Mouse (Mus musculus) stomach, embryonic 14.5 days (tissue): ENCODE data around the gene Rab27a. TPM values are rescaled to one million over a fixed set of nuclear protein-coding genes. Genes with fewer than 3 reads are reported as not detected.

Experiments used
- ATAC-seq: fragments of 200-750 bp; cut with Nextera tagmentation; 2 replicates; pipeline ENCODE4 v1.8.0; 2017; ENCODE audit warnings: low read depth, moderate TSS enrichment; ENCODE audit not compliant: insufficient number of reproducible peaks, insufficient read depth, low FRiP score
- H3K27ac ChIP-seq: fragments of 300-500 bp; sonication (generic); 2 replicates; pipeline ENCODE4 v1.5.1; 2014; ENCODE audit warnings: mild to moderate bottlenecking, low read length, moderate library complexity, mixed read lengths
- H3K27me3 ChIP-seq: fragments of 300-500 bp; sonication (generic); 2 replicates; pipeline ENCODE4 v1.6.1; 2014; ENCODE audit warnings: low read length, control low read depth, mixed read lengths; ENCODE audit not compliant: control insufficient read depth, insufficient read depth
- H3K36me3 ChIP-seq: fragments of 300-500 bp; sonication (generic); 2 replicates; pipeline ENCODE4 v1.6.1; 2014; ENCODE audit warnings: mild to moderate bottlenecking, control low read depth, low read length, moderate library complexity, mixed read lengths; ENCODE audit not compliant: control insufficient read depth, insufficient read depth
- H3K4me1 ChIP-seq: fragments of 300-500 bp; sonication (generic); 2 replicates; pipeline ENCODE4 v1.6.1; 2014; ENCODE audit warnings: low read length, control low read depth, mixed read lengths; ENCODE audit not compliant: control insufficient read depth, insufficient read depth
- H3K4me2 ChIP-seq: fragments of 300-500 bp; sonication (generic); replicated peaks from 2 replicates; pipeline ENCODE4 v1.6.1; 2014; ENCODE audit warnings: low read depth, low read length, control low read depth
- H3K4me3 ChIP-seq: fragments of 300-500 bp; sonication (generic); 2 replicates; pipeline ENCODE4 v1.5.1; 2014; ENCODE audit warnings: low read depth, low read length, control low read depth
- H3K9ac ChIP-seq: fragments of 300-500 bp; sonication (generic); replicated peaks from 2 replicates; pipeline ENCODE4 v1.6.1; 2014; ENCODE audit warnings: low read depth, mild to moderate bottlenecking, control low read depth, low read length, moderate library complexity, mixed read lengths
- H3K9me3 ChIP-seq: fragments of 300-500 bp; sonication (generic); 2 replicates; pipeline ENCODE4 v1.6.1; 2016; ENCODE audit warnings: low read depth, low read length, control low read depth; ENCODE audit not compliant: control insufficient read depth
- WGBS: fragments of 180-500 bp; shearing (Covaris S2); extraction: QIAGEN DNeasy Blood & Tissue Kit; methylation state at CpG from one replicate; pipeline ENCODE4 v1.1.7; 2014; 5-methylcytosine and 5-hydroxymethylcytosine counted together
- microRNA-seq: library from miRNA; unstranded; fragments of <30 nt; microRNA quantifications from one replicate; pipeline ENCODE4, GENCODE M21; 2016
- polyA plus RNA-seq: library from polyadenylated mRNA; unstranded; fragments of >200 nt; fragmentation: Nextera tagmentation; extraction: Ambion mirVana; gene quantifications from 2 replicates; pipeline ENCODE4 v1.2.1, GENCODE M21; 2014

The Rab27a gene
- polyA plus RNA-seq, 1 experiment from 2014 or later = 5.4 TPM

DNA sequence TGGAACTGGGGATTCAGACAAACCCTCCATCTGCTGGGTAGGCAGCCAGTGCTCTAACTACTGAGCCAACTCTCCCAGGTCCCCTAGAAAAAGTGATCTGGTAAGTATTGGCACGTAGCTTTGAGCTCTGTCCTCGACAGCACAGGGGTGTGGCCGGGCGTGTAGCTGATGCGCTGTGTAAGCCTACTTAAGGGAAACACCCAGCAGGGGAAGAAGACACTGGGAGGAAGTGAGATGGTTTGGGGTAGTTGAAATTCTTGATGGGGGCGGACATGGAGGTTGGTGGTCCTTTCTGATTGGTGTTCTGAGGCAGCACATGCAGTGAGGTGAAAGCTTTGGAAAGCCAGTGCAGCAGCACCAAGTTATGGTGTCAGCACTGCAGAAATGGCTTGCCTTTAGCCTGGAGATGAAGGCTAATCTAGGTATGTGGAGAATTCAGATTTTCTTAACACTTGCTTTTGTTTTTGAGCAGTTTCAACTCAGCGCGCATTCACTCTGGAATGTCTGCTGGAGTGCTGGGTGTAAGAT lies 80.5 kb downstream of the Rab27a start:
- Histone ChIP-seq H3K4me3 (no peak overlapping the region), H3K27me3 (no peaks in the 10 kb centered on the region), H3K36me3 (peaks cover 71% of the 10 kb centered on the region), H3K4me2 (no peak overlapping the region), H3K9me3 (no peaks in the 10 kb centered on the region), H3K4me1 (no peaks in the 10 kb centered on the region), H3K9ac (no peak overlapping the region), H3K27ac (no peak overlapping the region)
- WGBS = 89% methylated on average over 8 of the region's 8 CpGs
- no peak for ATAC-seq

DNA sequence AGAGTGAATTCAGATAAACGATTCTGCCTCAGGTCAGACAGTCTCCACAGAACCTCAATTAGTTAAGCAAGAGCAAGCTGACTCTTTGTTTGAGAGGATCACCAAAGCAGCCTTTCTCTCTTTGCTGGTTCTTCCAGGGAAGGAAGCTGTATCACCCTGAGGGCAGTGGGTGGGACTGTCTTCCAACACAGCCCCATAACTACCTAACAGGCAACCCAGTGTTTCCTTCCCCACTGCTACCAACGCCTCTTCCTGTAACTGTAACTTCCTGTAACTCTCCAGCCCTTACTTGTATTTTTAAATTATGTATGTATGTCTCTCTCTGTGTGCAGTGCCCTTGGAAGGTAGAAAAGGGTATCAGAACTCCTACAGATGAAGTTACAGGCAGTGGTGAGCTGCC lies 82.8 kb downstream of the Rab27a start:
- H3K4me3 ChIP-seq = no peak overlapping the region
- H3K9ac ChIP-seq = no peak overlapping the region
- ATAC-seq = no peak
- H3K4me2 ChIP-seq = no peak overlapping the region
- H3K27ac ChIP-seq = no peak overlapping the region
- no peaks in the 10 kb centered on the region for H3K27me3 ChIP-seq
- no peaks in the 10 kb centered on the region for H3K9me3 ChIP-seq
- H3K36me3 ChIP-seq = peaks cover 51% of the 10 kb centered on the region
- 90% methylated on average over 2 of the region's 2 CpGs for WGBS
- no peaks in the 10 kb centered on the region for H3K4me1 ChIP-seq

DNA sequence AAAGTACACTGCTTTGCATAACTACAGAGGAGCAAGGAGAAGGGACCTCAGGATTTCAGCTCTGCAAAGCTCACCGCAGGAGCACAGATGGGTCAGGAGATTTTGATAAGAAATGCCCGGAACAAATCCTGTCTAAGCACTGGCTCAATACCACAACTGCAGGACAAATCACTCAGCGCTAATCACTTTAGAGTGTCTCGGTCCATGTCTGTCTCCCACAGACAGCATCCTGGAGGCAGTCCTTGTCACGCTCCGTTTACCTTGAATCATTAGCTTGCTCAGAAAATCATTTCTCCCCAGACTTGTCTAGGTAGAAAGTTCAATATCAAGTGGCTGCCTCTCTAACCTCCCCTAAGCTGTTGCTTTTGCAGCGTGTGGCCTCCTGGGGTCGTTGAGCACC lies 85.2 kb downstream of the Rab27a start:
- WGBS = 85% methylated on average over 8 of the region's 8 CpGs
- Histone ChIP-seq H3K9ac (no peak overlapping the region), H3K36me3 (peaks cover 35% of the 10 kb centered on the region), H3K27me3 (no peaks in the 10 kb centered on the region), H3K4me2 (no peak overlapping the region), H3K4me1 (no peaks in the 10 kb centered on the region), H3K9me3 (no peaks in the 10 kb centered on the region), H3K27ac (no peak overlapping the region), H3K4me3 (no peak overlapping the region)
- ATAC-seq = no peak

DNA sequence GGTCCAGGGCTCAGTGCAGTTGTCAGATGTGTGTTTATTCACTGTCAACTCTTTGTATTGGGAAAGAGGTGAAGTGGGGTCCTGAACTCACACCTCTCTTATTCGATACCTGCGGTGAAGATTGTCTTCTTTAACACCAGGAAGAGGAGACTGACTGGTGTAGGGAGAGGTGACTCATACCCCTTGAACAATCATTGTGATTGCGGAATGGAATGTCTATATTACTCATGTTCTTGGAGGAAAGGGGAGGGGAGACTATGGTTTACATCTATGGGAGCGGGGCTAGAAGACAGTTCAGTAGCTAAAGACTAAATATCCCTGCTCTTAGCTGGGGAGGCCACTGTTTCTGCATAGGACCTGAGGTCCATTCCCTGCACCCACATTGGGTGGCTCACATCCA lies 85.9 kb downstream of the Rab27a start:
- Histone ChIP-seq H3K27me3 (no peaks in the 10 kb centered on the region), H3K27ac (no peak overlapping the region), H3K4me1 (no peaks in the 10 kb centered on the region), H3K4me3 (no peak overlapping the region), H3K9me3 (no peaks in the 10 kb centered on the region), H3K9ac (no peak overlapping the region), H3K36me3 (peaks cover 29% of the 10 kb centered on the region), H3K4me2 (no peak overlapping the region)
- 84% methylated on average over 4 of the region's 4 CpGs for WGBS
- no peak for ATAC-seq

DNA sequence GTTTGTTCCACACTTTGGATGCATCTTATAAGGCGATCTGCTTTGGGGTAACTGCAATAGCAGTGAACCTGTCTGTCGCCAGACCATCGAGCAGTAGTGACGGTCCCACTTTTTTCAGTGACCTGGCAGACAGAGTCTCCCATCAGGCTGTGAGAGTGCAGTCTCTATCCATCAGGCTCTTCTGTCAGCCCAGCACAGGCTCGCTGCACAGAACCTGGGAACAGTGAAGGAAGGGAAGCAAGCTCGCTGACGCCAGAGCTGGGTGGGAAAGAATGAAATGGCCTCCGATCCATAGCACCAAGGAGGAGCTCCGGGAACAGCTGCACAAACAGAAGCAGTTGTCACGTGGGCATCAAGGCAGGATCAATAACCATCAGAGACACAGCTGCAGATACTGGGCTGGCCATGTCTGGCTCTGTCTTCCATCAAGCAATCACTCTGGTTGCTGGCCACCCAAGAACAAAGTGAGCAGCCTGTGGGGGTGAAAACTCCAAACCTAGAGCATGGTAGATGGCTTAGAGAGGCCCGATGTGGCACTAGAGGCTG lies 92.8 kb downstream of the Rab27a start:
- Histone ChIP-seq H3K4me3 (no peak overlapping the region), H3K9ac (no peak overlapping the region), H3K9me3 (no peaks in the 10 kb centered on the region), H3K36me3 (no peaks in the 10 kb centered on the region), H3K4me1 (no peaks in the 10 kb centered on the region), H3K4me2 (no peak overlapping the region), H3K27me3 (no peaks in the 10 kb centered on the region), H3K27ac (no peak overlapping the region)
- 35% methylated on average over 11 of the region's 11 CpGs for WGBS
- ATAC-seq = no peak

Small RNA genes lying within 50 kb of the gene (microRNA-seq; reads per million reads assigned to microRNA genes)
- not detected for gene Gm27353

Other genes starting within 250 kb of the Rab27a start
- gene Prtg, start 238.0 kb upstream of the Rab27a start, polyA plus RNA-seq = 0.52 and 0.68 TPM in 2 replicates
- 6.8 and 7.4 TPM in 2 replicates for gene Pygo1, start 119.2 kb upstream of the Rab27a start, polyA plus RNA-seq
- 0.85 and 1.7 TPM in 2 replicates for gene Dyx1c1, start 86.1 kb upstream of the Rab27a start, polyA plus RNA-seq
- gene Gm44503, start 86.0 kb upstream of the Rab27a start, polyA plus RNA-seq = not detected in 2 replicates
- 12.4 and 14.6 TPM in 2 replicates for gene Ccpg1os, start 59.5 kb upstream of the Rab27a start, polyA plus RNA-seq
- 21.6 and 27.4 TPM in 2 replicates for gene Ccpg1, start 59.4 kb upstream of the Rab27a start, polyA plus RNA-seq
- 19.1 and 20.0 TPM in 2 replicates for gene Pigb, start 4.5 kb upstream of the Rab27a start, polyA plus RNA-seq
- gene Khdc3, start 57.0 kb downstream of the Rab27a start, polyA plus RNA-seq = 0.36 and 0.39 TPM in 2 replicates
- not detected in 2 replicates for gene Gm20509, start 57.6 kb downstream of the Rab27a start, polyA plus RNA-seq
- gene Rsl24d1, start 68.6 kb downstream of the Rab27a start, polyA plus RNA-seq = 111 and 114 TPM in 2 replicates